Mouse (Mus musculus): ENCODE measurements around the gene Sorcs3.

The Sorcs3 gene

DNA sequence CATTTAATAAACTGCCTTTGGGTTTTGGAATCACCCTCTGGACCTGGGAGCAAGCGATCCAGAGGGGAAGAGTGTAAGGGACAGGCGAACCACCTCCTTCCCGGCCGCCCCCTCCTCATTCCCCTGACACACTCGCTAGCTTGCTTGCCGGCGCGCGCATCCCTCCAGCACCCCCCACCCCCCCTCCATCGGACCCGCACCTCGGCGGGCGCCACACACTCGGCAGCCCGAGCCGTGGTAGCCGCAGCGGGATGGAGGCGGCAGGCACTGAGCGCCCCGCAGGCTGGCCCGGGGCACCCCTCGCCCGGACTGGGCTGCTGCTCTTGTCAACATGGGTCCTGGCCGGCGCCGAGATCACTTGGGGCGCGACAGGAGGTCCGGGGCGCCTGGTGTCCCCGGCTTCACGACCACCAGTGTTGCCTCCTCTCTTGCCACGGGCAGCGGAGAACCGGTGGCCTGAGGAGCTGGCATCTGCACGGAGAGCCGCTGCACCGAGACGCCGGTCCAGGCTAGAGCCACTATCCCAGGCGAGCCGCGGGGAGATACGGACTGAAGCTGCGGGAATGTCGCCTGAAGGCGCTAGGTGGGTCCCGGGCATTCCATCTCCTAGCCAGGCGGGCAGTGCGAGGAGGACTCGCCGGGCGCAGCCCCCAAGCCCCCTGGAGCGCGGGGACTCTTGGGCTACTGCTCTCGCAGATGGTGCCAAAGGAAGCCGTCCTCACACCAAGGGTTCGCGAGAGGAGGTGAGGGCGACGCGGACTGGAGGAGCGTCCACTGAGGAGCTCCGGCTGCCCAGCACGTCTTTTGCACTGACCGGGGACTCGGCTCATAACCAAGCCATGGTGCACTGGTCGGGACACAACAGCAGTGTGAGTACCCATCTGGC lies at the start of gene Sorcs3:
Gene Sorcs3 (plus strand): TSS at position 97 of the 886 bp plus-strand sequence.
- peak in 1 of 2 experiments; percentile 27 for DNase-seq (ENCODE audit: low spot score in 2 of 2)

DNA sequence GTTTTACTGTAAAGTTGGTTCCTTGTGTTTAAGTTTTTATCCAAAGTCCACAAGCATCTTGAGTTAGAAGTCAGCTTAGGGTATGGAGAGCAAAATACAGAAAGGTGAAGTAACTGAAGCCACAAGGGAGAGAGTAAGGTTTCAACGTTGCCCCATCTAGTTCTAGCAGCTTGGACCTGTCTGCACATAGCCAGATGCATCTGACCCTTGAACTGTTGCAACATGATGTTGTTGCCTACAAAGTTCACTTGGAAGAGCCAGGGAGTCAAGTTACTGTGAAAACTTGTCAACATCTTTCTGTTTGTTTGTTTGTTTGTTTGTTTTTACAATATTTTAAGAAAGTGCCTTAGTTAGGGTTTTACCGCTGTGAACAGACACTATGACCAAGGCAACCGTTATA lies 40.5 kb upstream of the Sorcs3 start:
- DNase-seq (ENCODE audit: low spot score in 2 of 2): no peak

DNA sequence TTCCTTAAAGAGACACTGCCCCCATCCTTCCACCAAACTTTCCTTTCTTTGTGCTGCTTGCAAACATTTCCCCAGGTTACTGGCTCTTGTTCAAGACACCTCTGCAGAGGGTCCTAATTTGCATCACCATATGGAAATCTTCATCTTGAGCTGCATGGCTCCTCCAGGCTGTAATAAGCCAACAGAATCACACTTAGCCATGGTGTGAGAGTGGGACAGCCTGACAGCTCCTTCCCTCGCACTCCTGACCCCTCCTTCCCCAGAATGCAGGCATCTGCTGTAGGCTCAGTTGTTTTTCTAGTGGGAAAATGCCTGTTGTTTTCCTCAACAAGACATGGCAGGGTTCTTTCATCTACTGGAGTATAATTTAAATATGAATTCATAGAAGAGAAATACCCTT lies 38.7 kb upstream of the Sorcs3 start:
- DNase-seq (ENCODE audit: low spot score in 2 of 2): no peak

DNA sequence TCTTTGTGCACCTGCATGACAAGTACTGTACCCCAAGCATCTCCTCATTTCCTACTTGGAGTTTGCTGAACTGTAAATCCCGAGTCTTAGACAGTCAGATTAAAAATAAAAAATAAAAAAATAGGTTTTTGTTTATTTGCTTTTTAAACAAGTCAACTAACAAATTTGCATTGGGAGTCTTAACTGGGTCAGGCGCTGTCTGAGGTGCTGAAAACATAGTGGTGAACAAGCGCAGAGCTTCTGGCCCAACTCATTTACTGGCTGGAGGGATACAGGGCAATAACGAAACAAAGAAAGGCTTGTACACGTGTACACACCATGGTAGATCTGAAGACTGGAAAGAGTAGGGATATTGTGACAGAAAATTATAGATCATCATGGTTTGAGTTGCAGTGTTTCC lies 37.5 kb upstream of the Sorcs3 start:
- no peak for DNase-seq (ENCODE audit: low spot score in 2 of 2)

DNA sequence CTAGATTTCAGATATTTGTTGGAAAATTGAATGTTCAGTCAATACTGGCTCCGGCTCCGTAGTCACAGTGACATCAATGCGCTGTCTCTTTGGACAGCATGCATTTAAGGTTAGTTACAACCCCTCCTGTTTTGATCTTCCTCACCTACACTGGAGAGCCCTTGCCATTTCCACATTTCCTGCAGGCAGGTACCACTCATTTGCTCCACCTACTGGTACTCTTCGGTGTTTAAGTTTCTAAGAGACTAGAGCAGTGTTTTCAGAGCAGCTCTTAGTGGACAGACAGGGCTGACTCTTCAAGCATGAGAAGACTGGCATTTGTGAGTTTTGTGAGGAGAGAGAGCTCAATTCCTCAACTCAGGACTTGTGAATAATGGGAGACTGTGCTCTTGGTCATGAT lies 31.1 kb upstream of the Sorcs3 start:
- no peak for DNase-seq (ENCODE audit: low spot score in 2 of 2)

DNA sequence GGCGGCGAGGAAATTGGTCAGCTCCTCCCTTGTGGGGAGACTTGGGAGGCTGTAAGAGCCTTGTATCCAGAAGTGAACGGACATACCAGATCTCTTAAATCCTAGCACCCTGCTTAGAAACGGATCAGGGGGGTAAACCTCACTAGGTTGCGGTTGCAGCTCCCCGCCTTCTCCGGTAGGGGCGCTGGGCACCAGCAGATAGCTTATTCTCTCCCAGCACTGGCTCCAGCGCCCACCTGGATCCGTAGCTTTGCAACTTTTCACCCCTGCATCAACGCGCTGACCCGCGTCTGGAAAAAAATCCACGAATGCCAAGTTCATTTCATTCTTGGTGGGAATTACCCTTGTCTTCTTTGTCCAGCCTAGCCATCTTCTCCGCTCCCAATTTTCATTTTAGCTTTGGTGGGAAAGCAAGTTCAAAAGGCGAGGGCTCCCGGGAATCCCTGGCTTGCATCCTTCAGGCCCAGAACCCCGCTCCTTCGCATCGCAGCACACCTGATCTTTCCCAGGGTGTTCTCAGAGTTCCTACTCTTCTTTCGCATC lies 1.8 kb upstream of the Sorcs3 start:
- peak; percentile 62 to 78 for DNase-seq (ENCODE audit: low spot score in 2 of 2)

DNA sequence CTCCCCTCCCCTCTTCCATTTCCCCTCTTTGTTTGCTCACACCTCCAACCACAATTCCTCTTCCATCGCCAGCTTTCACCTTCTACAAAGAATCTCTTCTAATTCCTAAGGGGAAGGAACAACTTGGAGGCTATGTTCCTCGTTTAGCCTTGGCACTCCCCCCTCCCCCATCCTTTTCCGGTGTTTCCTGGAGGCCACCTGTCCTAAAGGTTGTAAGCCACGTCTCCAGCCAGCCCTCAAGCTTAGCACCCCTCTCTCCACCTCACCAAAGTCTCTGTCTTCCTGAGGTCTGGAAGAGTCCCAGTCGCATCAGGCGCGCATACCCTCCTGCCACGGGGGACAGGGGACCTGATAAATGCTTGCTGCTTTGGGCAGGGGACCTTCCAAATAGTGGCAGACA lies 1.3 kb upstream of the Sorcs3 start:
- no peak for DNase-seq (ENCODE audit: low spot score in 2 of 2)

DNA sequence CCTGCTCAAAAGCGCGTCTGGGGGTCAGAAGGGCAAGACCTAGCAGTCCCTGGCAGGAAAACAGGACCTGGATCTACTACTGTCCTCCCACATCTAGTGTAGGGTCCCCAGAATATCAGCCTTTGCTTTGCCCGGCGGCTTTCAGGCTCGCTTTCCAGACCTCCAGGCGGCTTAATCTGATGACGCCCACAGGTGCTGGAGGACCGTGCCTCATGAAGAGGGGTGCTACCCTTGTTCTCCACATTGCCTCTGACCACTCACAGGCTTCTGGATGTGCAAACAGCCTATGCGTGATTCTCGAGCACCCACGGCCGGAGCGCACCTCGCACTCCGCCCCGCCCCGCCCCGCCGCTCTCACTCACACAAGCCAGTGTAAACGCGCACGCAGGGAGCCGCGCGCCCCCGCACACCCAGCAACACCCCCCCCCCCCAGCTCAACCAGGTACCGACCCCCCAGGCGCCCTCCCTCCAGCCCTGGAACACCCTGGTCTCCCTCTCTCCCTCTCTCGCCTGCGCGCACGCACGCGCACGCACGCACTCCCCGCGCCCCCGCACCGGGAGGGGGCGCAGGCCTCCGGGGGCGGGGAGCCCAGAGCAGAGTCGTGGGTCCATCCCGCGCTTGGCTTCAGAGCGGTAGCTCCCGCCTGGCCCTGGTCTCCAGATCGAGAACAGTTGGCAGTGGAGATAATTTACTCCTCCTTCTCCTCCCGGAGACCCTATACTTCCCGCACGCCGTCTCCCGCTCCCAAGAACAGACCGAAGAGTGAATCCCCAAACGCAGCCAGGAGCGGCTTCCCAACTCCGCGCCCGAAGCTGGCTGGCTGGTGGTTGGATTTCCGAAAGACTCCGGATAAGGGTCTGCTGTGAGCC lies 698 bp upstream of the Sorcs3 start:
- DNase-seq (ENCODE audit: low spot score in 2 of 2): peak in 1 of 2 experiments; percentile 29

DNA sequence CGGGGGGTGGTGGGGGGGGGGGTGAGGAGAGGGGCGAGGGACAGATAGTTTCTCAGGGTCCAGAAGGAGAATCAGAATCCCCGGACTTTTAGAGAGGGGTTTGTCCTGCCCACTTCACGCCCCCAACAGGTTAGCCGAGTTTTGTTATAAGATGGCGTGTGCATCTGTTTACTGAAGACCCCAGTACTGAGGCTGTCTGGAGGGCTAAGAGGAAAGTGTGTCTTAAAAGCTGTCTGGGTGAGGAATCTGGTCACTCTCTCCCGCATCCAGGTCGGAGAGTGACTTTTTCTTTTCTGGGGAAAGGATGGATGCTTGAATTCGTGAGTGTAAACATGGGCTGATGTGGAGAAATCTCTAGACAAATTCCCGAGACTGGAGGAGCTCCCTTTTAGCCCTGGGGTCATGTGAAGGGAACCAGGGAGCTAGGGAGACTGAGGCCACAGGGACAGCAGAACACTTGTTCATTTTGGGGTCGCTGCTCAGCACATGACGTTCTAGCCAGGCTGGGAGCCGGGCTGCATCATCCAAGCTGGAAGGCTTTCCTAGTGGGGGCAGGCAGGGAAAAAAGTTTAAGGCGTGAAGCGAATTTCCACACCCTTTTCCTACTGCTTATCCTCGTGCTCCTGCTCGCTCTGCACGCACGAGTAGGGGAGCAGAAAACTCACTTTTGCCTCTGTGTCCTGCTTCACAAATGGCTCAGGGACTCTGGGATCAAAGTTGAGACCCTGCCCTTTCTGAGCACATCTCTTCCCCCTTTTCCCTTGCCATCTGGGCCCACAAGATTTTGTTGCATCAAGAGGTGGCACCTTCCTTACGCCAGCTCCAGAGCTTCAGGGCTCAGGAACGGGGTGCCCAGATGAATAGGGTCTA lies 1.3 kb downstream of the Sorcs3 start:
- no peak for DNase-seq (ENCODE audit: low spot score in 2 of 2)

DNA sequence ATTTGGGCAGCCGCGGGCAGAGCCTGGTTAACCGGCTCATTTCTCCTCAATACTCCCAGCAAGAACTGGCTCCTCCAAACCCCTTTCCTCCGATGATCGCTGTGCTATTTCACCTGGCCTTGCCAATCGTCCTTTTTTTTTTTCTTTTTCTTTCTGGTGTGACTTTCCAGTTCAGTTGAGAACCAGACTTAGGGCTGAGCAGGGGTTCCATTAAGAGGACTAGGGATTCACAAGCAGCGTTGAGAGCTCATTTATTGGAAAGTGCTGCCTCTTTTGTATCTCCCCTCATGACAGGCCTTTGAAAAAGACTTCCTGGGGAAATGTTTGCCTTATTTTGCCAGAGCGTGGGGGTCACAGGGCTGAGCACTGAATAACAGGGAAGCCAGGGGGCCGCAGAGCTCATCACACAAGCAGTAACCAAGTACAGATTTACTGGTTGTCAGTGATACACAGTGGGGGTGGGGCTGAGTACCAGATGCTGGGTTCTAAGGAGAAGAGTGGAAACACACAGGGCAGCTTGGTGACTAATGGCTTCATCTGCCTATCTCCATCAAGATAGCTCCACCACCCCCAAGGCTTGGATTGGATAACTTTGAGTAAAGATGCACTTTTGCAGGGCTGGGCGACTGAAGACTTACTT lies 2.0 kb downstream of the Sorcs3 start:
- DNase-seq (ENCODE audit: low spot score in 2 of 2): no peak

DNA sequence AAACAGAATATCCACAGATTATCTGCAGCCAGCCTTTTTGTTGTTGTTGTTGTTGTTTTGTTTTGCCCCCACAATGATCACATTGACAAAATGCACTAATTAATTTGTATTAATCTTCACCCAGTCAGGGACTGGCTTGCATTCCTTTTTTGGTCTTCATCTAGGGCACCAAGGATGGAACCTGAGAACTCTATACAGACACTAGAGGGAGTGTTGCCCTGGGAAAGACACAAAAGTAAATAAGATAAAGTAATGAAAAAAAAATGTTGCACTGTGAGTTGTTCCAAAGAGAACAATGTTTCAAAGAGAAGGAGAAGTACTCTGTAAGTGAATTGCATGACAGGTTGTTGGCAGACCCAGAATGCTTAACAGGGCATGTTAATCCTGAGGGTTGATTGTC lies 9.6 kb downstream of the Sorcs3 start:
- DNase-seq (ENCODE audit: low spot score in 2 of 2): no peak

DNA sequence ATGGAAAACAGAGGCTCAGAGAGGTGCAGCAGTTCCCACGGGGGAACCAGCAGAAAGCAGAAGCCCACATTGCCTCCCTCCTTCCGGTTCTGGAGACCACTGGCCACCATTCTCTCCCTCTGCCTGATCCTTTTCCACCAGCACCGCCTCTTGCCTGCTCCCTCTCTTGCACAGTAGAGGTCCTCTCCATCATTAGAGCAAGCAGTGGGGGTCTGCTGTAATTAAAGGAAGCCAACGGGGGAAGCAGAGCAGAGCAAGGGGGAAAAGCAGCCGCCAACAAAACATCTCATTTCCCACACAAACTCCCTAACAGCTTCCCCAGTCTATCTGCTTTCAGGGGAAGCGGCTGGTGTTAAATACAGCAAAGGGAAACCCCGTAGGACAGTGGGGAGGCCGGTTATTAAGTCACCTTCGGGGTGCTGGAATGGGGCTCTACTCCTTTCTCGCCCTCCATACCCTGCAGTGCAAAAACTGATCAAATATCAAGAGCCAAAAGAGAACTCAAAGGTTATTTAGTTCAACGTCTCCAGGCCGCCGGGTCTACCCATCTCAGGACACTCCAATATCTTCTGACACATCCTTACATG lies 32.1 kb downstream of the Sorcs3 start:
- DNase-seq (ENCODE audit: low spot score in 2 of 2): no peak

DNA sequence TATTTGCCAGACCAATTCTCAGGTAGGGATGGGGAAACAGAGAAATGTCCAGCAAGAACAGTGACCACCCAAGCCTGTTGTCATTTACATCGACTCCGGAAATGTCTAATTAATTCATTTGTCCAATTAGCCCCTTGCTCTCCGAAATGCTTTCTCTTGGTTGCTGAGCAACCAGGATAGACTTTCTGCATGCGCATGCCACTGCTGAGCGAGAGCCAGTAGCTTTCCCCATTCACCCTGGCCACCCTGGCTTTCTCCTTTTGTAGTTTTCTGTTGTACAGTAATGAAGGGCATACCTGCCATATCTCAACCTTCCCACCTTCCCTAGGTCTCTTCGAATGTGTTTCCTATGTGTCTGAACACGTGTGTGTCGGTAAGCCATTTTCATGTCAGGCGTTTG lies 32.6 kb downstream of the Sorcs3 start:
- no peak for DNase-seq (ENCODE audit: low spot score in 2 of 2)

DNA sequence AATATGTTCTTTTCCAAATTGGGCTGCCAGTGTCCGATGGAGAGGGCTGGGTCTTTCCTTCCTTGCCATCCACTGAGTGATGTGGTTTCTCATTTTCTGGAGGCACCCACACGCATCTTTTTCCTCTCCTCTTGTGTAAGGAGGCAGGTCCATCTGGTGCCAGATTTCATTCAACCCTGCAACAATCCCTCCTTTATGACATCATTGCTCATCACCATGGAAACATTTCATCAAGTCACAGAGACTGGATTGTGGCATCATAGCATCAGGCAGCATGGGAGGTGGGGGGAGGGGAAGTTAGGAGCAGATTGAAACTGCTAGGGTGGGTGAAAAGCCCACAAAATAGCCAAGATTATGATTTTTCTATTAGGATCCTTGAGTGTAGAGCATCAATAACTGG lies 35.1 kb downstream of the Sorcs3 start:
- DNase-seq (ENCODE audit: low spot score in 2 of 2): no peak

DNA sequence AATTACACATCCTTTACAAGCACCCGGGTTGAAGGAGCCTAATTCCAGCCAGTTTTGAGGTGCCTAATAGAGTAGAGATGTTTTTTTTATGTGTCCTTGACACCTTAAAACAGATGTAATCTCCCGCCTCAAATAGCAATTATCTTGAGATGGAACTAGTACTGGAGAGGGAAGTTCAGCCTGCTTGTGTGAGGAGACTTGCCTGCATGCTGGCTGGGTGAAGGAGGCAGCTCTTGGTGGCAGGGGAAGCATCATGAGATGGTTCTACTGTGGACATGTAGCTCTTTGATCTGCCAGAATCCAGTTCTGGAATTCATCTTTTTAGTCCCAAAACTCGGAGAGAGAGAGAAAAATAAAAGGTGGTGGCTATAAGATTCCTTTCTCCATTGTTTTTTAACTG lies 38.2 kb downstream of the Sorcs3 start:
- no peak for DNase-seq (ENCODE audit: low spot score in 2 of 2)

DNA sequence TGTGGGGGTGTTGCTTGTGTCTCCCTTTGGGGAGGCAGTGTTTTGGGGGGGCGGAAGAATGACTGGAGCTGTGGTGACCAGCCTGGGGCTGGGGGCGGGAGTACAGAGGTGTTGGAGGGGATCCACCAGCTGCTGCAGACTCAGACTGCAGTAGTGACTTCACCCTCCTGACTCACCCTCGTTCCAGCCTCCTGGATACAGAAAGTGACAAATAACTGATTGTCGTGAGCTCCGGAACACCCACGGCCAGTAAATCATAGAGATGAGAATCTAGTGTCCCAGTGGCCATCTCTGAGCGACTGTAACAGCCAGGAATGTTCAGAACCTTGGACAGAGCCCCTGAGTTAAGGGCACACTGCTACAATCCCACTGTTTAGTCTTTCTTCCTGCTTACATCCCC lies 53.4 kb downstream of the Sorcs3 start:
- no peak for DNase-seq (ENCODE audit: low spot score in 2 of 2)

DNA sequence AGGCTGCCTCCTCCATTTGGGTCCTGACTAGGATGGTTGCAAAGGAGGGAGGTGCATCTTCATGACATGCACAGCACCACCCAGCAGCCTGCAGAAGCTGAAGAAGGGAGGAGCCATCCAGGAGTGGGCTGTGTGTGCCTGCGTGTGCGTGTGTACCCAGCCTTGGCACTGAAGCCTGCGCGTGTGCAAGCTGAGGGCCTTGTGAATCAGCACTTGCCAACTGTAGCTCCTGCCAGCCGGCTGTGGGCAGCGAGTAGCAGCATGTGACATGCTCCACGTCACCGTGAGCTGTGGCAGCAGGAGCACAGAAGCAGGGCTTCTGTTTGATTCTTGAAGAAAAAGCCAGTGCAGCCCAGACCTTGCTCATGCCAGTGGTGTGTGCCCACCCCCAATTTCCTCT lies 54.8 kb downstream of the Sorcs3 start:
- DNase-seq (ENCODE audit: low spot score in 2 of 2): peak; percentile 46 to 73

DNA sequence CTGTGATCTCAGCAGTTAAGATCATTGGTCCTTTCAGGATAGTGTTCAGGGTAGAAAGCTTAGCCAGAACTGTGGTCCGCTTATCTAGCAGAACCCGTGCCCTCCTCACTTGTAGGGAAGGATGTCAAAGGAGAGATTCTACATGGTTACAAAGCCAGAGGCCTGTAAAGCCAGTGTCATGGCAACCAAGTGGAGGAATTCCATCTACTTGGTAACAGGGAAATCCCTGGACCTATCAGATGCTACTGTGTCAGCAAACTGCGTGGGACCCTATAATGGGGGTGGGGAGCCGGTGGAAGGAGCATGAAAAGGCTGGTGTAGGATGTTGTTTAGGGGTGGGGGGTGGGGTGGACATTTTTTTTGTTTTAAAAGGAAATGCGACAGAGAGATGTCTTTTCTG lies 57.9 kb downstream of the Sorcs3 start:
- no peak for DNase-seq (ENCODE audit: low spot score in 2 of 2)

DNA sequence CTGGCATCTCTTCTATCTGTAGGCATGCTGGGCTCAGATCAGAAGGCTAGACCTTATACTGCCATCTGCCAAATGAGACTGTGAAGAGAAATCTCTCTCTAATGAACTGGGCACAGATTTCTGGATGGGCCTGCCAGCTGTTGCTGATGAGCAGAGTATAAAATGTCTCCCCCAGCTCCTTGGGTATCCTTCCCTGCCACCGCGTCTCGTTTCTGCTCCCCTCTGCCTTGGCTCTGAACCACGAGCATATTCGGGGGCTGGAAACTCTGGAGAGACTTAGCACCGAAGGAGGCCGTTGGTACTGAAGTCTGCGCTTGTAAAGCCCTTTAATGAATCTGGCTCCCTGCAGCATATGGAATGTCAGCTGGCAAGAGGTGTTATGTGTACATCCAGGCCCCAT lies 74.4 kb downstream of the Sorcs3 start:
- DNase-seq (ENCODE audit: low spot score in 2 of 2): no peak

DNA sequence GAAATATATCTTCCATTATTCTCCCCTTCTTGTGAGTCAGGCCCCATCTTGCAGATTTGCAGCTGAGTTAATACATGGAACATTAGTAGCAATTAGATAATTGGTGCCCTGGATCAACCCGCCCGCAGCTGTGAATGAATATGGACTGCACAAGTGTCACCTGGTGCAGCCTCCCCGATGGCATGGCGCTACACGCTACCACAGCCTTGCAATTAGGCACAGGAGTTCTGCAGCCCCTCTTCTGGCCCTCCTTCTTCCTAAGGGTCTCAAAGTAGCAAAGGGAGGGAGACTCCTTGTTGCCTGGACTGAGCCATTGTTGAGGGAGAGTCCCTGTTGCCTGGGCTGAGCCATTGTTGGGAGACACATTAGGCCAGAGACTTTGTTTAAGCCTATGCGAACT lies 76.4 kb downstream of the Sorcs3 start:
- DNase-seq (ENCODE audit: low spot score in 2 of 2): no peak

DNA sequence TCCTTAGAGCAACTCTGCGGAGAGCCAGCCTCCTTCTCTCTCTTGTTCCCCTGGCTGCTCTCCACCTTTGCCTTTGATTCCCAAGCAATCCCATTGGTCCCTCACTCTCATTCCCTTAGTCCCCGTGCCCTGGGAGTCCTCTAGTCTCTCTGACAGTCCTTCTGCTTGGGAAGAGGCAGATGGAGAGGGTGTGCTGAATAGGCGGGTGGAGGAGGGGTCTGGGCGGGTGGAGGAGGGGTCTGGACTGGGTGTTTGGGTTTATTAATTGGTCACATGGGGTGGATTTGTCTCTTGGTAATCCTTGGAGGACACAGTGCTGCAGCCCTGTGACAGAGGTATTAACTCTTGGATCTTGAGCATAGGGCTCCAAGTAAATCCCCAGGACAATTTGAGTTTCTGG lies 77.4 kb downstream of the Sorcs3 start:
- no peak for DNase-seq (ENCODE audit: low spot score in 2 of 2)
